16 mouse cellular contexts compared by ENCODE assay signal in genomic region chr9:17279334-17279990, GRCm38 (mm10).
DNase-seq lines count a peak whose midpoint lies in the region; ATAC-seq and TF ChIP-seq lines count a peak whose summit lies in the region.
"Had no signal": no experiment of that assay in that cellular context is flagged by ENCODE, and none has a peak within 500 bp of the region (broad histone marks: within the 10 kb centered on the region; RNA-seq: fewer than 3 reads in every experiment).

No protein-coding gene starts in this region.

- H3K9ac ChIP-seq in forebrain, embryonic 15.5 days (replicated peaks): no peak overlapping the region
- H3K9ac ChIP-seq in forebrain, postnatal 0 days: no peak overlapping the region
- H3K9ac ChIP-seq in kidney, embryonic 14.5 days (ENCODE audit: low read depth, low read length): no peak overlapping the region
- H3K9ac ChIP-seq in midbrain, embryonic 11.5 days (ENCODE audit: low read length): no peak overlapping the region
- no peak overlapping the region for H3K9ac ChIP-seq in midbrain, postnatal 0 days (replicated peaks; ENCODE audit: low read length, poor library complexity, severe bottlenecking)
- H3K9ac ChIP-seq: heart, embryonic 13.5 days; hindbrain, embryonic 15.5 days had no signal

- H3K4me1 ChIP-seq in forebrain, embryonic 15.5 days: peaks cover 6% of the 10 kb centered on the region
- no peaks in the 10 kb centered on the region for H3K4me1 ChIP-seq in forebrain, postnatal 0 days (ENCODE audit: insufficient read depth)
- H3K4me1 ChIP-seq in kidney, embryonic 14.5 days (ENCODE audit: control insufficient read depth, insufficient read depth, low read length): no peaks in the 10 kb centered on the region
- no peaks in the 10 kb centered on the region for H3K4me1 ChIP-seq in midbrain, embryonic 11.5 days (ENCODE audit: control insufficient read depth, insufficient read depth, low read length)
- no peaks in the 10 kb centered on the region for H3K4me1 ChIP-seq in midbrain, postnatal 0 days (ENCODE audit: insufficient read depth, low read length)
- H3K4me1 ChIP-seq: embryonic facial prominence, embryonic 10.5 days; heart, embryonic 13.5 days; hindbrain, embryonic 15.5 days had no signal

- DNase-seq in forebrain, postnatal 0 days: no peak
- peak; percentile 1 to 35 for DNase-seq in kidney, adult 8-10 months
- peak; percentile 17 for DNase-seq in midbrain, embryonic 11.5 days (ENCODE audit: low spot score, missing footprints)
- no peak for DNase-seq in midbrain, postnatal 0 days (ENCODE audit: low spot score)
- no peak for DNase-seq in lung, postnatal 4 days
- DNase-seq: adrenal gland, postnatal 10 days; cerebellum, adult 18-20 months; cerebellum, postnatal 10 days; gastrocnemius, postnatal 36 days; heart, adult 11 months; heart, postnatal 36 days had no signal

- H3K36me3 ChIP-seq in forebrain, embryonic 15.5 days: no peaks in the 10 kb centered on the region
- H3K36me3 ChIP-seq in forebrain, postnatal 0 days (ENCODE audit: insufficient read depth): no peaks in the 10 kb centered on the region
- no peaks in the 10 kb centered on the region for H3K36me3 ChIP-seq in kidney, embryonic 14.5 days (ENCODE audit: control insufficient read depth, insufficient read depth, low read length)
- H3K36me3 ChIP-seq in midbrain, embryonic 11.5 days (ENCODE audit: control insufficient read depth, insufficient read depth, low read length): no peaks in the 10 kb centered on the region
- H3K36me3 ChIP-seq in midbrain, postnatal 0 days (ENCODE audit: insufficient read depth, low read length): no peaks in the 10 kb centered on the region
- H3K36me3 ChIP-seq: embryonic facial prominence, embryonic 10.5 days; heart, embryonic 13.5 days; hindbrain, embryonic 15.5 days had no signal

- TF ChIP-seq CTCF in forebrain, postnatal 0 days (IDR thresholded peaks at IDR 0.05; ENCODE audit: low read depth): no peak
- no peak for TF ChIP-seq CTCF in midbrain, postnatal 0 days (IDR thresholded peaks at IDR 0.05)

- H3K9me3 ChIP-seq in forebrain, embryonic 15.5 days: no peaks in the 10 kb centered on the region
- H3K9me3 ChIP-seq in forebrain, postnatal 0 days (ENCODE audit: low read length): no peaks in the 10 kb centered on the region
- H3K9me3 ChIP-seq in kidney, embryonic 14.5 days (ENCODE audit: control insufficient read depth, low read length): no peaks in the 10 kb centered on the region
- H3K9me3 ChIP-seq in midbrain, embryonic 11.5 days (ENCODE audit: control insufficient read depth, low read length): no peaks in the 10 kb centered on the region
- H3K9me3 ChIP-seq in midbrain, postnatal 0 days (ENCODE audit: low read length): no peaks in the 10 kb centered on the region
- H3K9me3 ChIP-seq: embryonic facial prominence, embryonic 10.5 days; heart, embryonic 13.5 days; hindbrain, embryonic 15.5 days had no signal

- H3K4me2 ChIP-seq in forebrain, embryonic 15.5 days (replicated peaks): no peak overlapping the region
- no peak overlapping the region for H3K4me2 ChIP-seq in forebrain, postnatal 0 days (ENCODE audit: low read depth)
- H3K4me2 ChIP-seq in kidney, embryonic 14.5 days (replicated peaks; ENCODE audit: low read depth, low read length): no peak overlapping the region
- no peak overlapping the region for H3K4me2 ChIP-seq in midbrain, embryonic 11.5 days
- H3K4me2 ChIP-seq in midbrain, postnatal 0 days (ENCODE audit: low read depth, low read length, poor library complexity, severe bottlenecking): no peak overlapping the region
- H3K4me2 ChIP-seq: heart, embryonic 13.5 days; hindbrain, embryonic 15.5 days had no signal

- WGBS in forebrain, embryonic 15.5 days: 49% methylated on average over 4 of the region's 4 CpGs
- 47% methylated on average over 4 of the region's 4 CpGs for WGBS in forebrain, postnatal 0 days
- 64% methylated on average over 4 of the region's 4 CpGs for WGBS in kidney, embryonic 14.5 days
- 86% methylated on average over 4 of the region's 4 CpGs for WGBS in midbrain, embryonic 11.5 days
- WGBS in midbrain, postnatal 0 days: 80% methylated on average over 4 of the region's 4 CpGs

- H3K27me3 ChIP-seq in forebrain, embryonic 15.5 days: no peaks in the 10 kb centered on the region
- no peaks in the 10 kb centered on the region for H3K27me3 ChIP-seq in forebrain, postnatal 0 days (ENCODE audit: insufficient read depth, low read length)
- no peaks in the 10 kb centered on the region for H3K27me3 ChIP-seq in kidney, embryonic 14.5 days (ENCODE audit: control insufficient read depth, insufficient read depth, low read length)
- no peaks in the 10 kb centered on the region for H3K27me3 ChIP-seq in midbrain, embryonic 11.5 days (ENCODE audit: control insufficient read depth, insufficient read depth, low read length)
- no peaks in the 10 kb centered on the region for H3K27me3 ChIP-seq in midbrain, postnatal 0 days (ENCODE audit: insufficient read depth, low read length)
- H3K27me3 ChIP-seq: heart, embryonic 13.5 days; hindbrain, embryonic 15.5 days had no signal

- H3K4me3 ChIP-seq in forebrain, embryonic 15.5 days: no peak overlapping the region
- H3K4me3 ChIP-seq in forebrain, postnatal 0 days (ENCODE audit: low read depth, low read length): no peak overlapping the region
- H3K4me3 ChIP-seq in kidney, embryonic 14.5 days (ENCODE audit: low read length): no peak overlapping the region
- no peak overlapping the region for H3K4me3 ChIP-seq in midbrain, embryonic 11.5 days (ENCODE audit: low read depth, low read length)
- H3K4me3 ChIP-seq in midbrain, postnatal 0 days (ENCODE audit: low read depth, low read length): no peak overlapping the region
- H3K4me3 ChIP-seq: embryonic facial prominence, embryonic 10.5 days; heart, embryonic 13.5 days; hindbrain, embryonic 15.5 days had no signal

- ATAC-seq in forebrain, embryonic 15.5 days (replicated peaks): 0 out of 2 replicates have a peak, but pooled peaks have one; percentile 35
- ATAC-seq in forebrain, postnatal 0 days: no peak
- ATAC-seq in kidney, embryonic 14.5 days (ENCODE audit: low FRiP score, low TSS enrichment): no peak
- ATAC-seq in midbrain, embryonic 11.5 days (ENCODE audit: low FRiP score): no peak
- no peak for ATAC-seq in midbrain, postnatal 0 days (ENCODE audit: low FRiP score)

- H3K27ac ChIP-seq in forebrain, embryonic 15.5 days (replicated peaks): no peak overlapping the region
- no peak overlapping the region for H3K27ac ChIP-seq in forebrain, postnatal 0 days (ENCODE audit: low read depth, low read length)
- no peak overlapping the region for H3K27ac ChIP-seq in kidney, embryonic 14.5 days (ENCODE audit: low read depth, low read length)
- H3K27ac ChIP-seq in midbrain, embryonic 11.5 days (ENCODE audit: low read depth, low read length): no peak overlapping the region
- H3K27ac ChIP-seq in midbrain, postnatal 0 days (ENCODE audit: low read depth, low read length): no peak overlapping the region
- H3K27ac ChIP-seq: embryonic facial prominence, embryonic 10.5 days; heart, embryonic 13.5 days; hindbrain, embryonic 15.5 days had no signal

Comparison
In these comparisons a context has a peak if more than half of its experiments do, and no peak if none do; other contexts are left out.
1. DNase-seq: peak in kidney, adult 8-10 months (2 of 2) and midbrain, embryonic 11.5 days (single experiment); none in forebrain, postnatal 0 days (single experiment), midbrain, postnatal 0 days (single experiment) and lung, postnatal 4 days (0 of 2).